Mouse (Mus musculus): ENCODE measurements around the gene Tmem121b.
A peak's percentile ranks its signal among the peaks of the same experiment; 100 is the strongest.

Tmem121b gene

DNA sequence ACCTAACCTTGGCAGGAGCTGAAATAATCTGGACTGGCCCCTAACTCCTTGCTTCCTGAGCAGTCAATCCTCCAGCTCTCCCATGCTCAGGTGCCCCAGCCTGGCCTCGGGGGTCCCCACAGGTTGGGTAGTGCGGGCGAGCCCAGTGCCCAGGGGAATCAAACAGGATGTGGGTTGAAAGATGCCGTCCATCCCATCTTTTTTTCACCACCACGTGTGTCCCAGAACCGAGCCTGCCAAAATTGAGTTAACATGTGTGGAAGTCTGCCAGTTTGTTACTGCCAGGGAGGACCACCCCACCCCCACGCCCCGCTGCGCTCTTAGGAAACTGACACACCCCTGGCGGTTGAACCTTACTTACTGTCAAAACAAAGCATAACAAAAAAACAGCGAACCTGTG, 29.7 kb downstream of the Tmem121b start:
- DNase-seq = no peak

DNA sequence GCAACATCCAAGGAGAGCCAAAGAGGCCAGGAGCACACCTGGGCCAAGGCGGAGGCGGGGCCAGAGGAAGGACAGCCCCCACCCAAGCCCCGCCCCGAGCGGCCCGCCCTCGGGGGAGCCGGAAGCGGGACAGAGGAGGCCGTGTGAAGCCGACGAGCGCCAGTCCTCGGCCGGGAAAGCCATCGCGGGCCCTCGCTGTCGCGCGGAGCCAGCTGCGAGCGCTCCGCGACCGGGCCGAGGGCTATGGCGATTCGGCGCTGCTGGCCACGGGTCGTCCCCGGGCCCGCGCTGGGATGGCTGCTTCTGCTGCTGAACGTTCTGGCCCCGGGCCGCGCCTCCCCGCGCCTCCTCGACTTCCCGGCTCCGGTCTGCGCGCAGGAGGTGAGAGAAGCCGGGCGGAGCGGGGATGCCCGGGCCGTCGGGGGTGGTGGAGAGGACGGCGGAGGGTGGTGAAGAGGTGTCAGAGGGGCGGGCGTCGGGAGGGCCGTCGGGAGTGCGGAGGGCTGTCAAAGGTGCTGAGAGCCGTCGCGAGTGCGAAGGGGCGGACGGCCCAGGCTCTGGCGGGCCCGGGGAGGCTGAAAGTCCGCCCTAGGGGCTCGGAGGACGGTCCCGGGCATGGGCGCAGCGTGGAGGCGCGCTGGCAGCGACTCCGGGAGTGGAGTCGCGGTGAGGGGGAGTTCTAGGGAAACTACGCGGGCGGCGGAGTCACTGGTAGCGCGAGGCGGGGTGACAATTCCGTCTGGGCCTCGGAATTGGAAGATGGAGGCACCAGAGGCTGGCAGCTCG, 30.3 kb downstream of the Tmem121b start, which contains the start of gene Il17ra:
Gene Il17ra, plus strand, starts transcription at position 162 of the 786 bp plus-strand sequence.
- DNase-seq = peak in 1 of 2 experiments; percentile 28

GRCm38 (mm10) chr6:120462251-120462650, 31.4 kb downstream of the Tmem121b start:
- DNase-seq = no peak

DNA sequence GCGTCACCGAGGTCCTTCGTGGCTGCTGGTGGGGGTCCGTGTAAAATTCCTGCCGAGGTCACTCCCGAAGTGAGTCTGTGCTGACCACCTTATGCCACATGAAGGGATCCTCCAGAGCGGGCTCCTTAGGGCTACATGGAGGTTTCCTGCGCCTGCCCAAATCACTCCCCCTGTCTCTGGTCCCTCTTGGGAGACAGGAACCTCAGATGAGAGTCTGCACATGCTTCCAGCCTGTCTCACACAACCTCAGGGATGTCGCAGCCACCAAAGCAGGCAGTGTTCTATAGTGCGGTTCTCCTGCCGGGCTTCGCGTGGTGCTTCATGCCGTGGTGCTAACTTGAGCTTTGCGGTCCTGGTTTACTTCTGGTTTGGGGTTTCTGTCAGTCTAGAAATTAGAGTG, 32.4 kb downstream of the Tmem121b start:
- DNase-seq = no peak

GRCm38 (mm10) chr6:120457751-120458150, 35.9 kb downstream of the Tmem121b start:
- no peak for DNase-seq

DNA sequence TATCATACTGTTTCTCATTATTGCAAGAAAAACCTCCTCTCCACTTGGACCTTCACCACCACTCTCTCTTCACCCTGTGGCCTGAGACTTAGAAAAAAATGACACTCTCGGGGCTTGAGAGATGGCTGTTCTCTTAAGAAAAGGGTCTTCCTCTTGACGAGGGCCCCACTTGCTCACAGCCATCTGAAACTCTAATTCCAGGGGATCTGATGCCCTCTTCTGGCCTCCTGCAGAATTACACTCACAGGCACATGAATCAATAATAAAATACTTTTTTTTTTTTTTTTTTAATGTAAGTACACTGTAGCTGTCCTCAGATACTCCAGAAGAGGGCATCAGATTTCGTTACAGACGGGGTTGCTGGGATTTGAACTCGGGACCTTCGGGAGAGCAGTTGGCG, 36.5 kb downstream of the Tmem121b start:
- no peak for DNase-seq

- no peak for DNase-seq
Measured at GRCm38 (mm10) chr6:120454627-120455077, 39.0 kb downstream of the Tmem121b start.

GRCm38 (mm10) chr6:120453556-120453955, 40.1 kb downstream of the Tmem121b start:
- DNase-seq = no peak

DNA sequence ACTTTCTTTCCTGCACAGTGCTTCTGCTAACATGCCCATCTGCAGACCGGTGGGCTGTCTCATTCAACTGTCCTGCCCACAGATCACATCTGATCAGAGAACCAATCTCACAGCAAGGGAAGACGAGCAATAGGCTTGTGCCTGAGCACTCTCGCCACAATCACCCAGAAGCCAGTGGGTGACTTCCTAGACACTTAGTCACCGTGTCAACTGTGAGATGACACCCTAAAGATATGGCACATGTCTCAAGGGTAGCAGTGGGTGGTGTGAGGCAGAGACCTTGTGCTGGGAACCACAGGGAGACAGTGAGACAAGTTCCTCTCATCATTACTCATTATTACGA, 40.5 kb downstream of the Tmem121b start:
- DNase-seq = no peak

GRCm38 (mm10) chr6:120452384-120453102, 41.1 kb downstream of the Tmem121b start:
- no peak for DNase-seq

- DNase-seq = no peak
Measured at GRCm38 (mm10) chr6:120450208-120450607, 43.4 kb downstream of the Tmem121b start.

DNA sequence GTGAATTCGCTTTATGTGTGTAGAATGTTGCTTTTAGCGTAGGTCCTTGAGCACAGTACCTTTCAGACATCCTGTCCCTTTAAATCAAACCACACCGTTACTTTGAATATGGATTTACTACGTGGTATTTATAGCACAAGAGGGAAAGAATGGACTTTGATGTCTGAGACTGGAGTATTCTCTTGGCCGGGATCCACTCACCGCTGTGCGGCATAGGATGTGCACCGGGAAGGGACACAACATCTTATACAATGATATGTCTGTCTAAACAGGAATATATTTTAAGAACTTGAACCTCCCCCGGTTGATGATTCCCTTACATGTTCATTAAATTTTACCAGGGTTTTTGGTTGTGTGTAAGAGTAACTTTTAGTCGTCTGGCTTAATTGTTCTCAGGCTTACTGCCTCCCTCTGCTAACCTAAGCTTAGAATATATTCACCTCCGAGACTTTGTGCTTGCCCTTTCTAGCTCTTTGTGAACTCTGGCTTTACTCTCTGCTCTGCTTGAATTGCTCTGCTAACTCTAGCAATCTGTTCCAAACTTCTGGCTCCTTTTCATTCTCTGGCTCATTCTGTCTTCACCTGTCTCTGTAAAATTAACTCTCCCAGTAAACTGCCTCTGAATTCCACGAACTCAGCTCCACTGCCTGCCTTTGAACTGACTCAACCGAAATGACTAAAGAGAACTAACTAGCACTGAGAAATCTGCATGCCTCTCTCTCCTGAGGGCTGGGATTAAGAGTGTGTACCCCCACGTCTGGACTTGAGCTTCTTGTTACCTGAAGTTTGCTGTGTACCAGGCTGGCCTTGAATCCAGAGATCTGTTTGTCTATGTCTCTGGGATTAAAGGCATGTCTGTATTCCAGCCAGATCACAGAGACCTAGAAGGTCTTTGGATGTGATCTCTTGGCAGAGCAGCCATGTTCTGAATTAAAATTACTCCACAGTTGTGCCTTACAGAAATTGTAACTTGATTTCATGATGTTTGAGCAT, 49.9 kb downstream of the Tmem121b start:
- no peak for DNase-seq

- no peak for DNase-seq
Measured at GRCm38 (mm10) chr6:120442171-120442749, 51.3 kb downstream of the Tmem121b start.
